Mouse (Mus musculus) kidney, postnatal 25 days (tissue): ENCODE data around the gene Stk10.
"Not testable (repeated sequence)": the region's sequence is repeated elsewhere in the genome, so short reads cannot be mapped to it uniquely, and the experiment has no call there.

Source experiments
- DNase-seq, 2 experiments: peaks; one replicate each; pipeline ENCODE4 v3.0.0; 2021; ENCODE audit warnings: mixed read lengths in 2 of 2

Stk10 gene

DNA sequence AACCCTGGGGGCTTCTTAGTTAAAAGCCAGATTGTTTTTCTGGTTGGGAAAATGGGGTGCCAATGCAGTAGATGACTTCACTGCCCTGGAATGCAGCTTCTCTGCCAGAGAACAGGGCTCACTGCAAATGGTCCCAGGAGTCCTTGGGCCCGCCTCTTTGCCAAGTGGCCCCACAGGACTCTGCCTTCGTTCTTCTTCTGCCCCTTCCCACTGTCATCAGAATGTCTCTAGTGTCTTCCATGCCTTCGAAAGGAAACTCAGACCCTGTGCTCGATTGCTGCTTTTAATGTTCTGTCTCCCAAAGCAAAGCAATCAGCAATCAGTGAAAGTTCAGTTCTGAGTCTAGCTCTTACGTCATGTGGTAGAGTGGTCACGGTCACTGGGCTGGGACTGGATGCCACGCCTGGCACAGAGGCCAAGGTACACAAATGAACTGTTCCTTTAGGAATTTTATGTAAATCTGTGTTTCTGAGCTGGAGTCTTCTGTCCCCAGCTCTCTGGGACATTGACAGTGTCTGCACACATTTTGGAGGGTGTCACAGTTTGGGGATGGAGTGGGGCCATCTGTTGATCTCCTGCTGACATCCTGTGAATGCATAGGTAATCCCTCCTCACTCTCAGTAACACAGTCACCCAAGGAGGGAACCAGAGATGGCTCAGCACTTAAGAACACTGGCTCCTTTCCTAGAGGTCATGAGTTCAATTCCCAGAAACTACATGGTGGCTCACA, 72.2 kb downstream of the Stk10 start:
- DNase-seq: peak; percentile 75 to 80

DNA sequence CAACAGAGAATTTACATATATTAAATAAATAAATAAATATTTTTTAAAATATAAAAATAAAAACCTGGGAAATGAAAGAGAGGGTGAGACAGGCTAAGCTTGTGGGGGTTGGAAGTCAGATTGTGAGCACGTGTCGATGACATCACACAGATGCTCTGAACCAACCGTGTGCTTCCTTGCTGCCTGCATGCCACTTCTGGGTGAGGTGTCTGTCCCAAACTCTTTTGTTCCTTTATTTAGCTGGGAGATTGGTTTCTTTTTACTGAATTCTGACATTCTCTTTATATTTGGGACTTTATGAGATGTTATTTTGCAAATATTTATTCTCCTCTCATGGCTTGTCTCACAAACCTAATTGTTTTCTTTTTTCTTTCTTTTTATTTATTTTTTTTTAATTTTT, 72.8 kb downstream of the Stk10 start:
- DNase-seq: no peak

DNA sequence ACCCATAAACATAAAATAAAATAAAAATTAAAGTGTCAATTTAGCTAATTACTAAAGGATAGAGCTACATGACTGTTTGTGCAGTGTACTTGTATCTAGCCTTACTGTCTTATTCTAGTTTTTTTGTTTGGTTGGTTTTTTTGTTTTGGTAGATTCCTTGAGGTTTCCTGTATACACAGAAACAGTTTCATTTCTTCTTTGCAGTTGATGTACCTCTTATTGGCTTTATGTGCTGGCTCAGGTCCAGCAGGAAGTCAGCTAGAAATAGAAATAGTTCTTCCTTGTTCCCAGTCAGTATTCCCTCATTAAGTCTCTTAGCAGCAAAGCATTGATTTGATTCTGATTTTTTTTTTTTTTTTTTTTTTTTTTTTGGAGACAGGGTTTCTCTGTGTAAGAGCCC, 74.2 kb downstream of the Stk10 start:
- DNase-seq: peak; percentile 65 to 69

DNA sequence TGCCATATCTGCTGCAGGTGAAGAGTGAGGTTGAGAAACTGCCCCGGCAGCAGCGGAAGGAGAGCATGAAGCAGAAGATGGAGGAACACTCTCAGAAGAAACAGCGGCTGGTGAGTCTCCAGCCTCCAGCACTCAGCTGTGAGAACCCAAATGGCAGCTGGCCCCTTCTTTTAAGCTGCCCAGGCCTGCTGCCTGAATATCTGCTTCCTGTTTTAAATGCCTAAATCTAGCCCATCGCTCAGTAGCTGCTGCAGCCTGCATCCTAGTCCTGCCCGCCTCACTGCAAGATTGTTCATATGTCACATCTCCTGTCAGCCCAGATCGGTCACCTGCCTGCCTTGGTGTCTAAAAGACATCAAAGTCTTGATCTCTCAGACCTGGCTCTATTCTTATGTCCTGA, 77.5 kb downstream of the Stk10 start:
- no peak for DNase-seq

DNA sequence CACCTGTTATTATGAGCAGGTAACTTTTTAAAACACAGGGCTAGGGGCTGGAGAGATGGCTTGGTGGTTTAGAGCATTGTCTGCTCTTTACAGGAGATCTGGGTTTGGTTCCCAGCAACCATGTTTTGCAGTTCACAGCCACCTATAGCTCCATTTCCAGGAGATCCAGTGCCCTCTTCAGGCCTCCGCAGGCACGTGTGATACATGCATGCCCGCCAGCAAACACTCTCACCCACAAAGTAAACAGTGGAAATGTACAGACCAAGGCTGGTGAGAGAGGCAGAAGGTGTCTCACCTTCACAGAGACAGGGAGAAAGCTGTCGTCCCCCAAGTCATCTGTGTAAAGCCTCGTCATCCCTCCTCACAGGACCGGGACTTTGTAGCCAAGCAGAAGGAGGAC, 79.2 kb downstream of the Stk10 start:
- DNase-seq: no peak

DNA sequence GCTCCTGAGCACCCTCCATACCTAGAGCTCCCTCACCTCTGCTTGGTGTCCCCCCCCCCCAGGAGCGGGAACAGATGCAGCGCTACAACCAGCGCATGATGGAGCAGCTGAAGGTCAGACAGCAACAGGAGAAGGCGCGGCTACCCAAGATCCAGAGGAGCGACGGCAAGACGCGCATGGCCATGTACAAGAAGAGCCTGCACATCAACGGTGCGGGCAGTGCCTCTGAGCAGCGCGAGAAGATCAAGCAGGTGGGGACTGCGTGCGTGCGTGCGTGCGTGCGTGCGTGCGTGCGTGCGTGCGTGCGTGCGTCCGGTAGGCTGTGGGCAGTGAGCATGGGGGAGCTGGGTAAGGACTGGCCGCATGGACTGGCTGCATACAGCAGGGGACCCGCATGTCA, 81.4 kb downstream of the Stk10 start:
- DNase-seq: no peak

DNA sequence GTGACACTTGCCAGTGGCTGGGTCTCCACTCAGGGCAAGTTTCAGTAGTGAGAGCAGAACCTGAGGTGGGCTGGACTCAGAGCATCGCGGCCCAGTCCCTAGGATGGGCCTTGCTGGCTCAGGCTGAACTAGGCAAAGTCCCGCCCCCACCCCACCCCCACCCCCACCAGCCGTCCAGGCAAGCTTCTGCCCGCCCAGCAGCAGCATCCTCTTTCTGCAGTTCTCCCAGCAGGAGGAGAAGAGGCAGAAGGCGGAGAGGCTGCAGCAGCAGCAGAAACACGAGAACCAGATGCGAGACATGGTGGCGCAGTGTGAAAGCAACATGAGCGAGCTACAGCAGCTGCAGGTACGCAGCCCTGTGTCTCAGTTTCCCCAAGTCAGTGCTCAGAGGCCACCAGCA, 82.5 kb downstream of the Stk10 start:
- DNase-seq: no peak

DNA sequence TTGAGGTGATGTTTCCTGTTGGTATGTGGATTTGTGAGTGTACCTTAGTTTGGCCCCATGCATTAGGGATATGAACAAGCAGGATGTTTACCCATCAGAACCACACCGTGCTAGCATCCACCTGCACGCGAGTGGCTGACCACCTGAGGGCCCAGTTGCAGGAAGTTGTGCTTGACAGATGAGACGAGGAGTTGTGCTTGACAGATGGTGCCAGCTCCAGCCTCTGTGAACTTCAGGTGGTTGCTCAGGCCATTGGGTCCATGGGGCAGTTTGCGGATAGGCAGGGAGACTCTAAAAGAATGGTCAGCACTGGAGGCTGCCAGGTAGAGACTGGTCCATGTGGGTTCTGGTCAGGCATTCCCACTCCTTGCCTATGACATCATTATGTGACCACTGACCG, 83.0 kb downstream of the Stk10 start:
- DNase-seq: no peak

DNA sequence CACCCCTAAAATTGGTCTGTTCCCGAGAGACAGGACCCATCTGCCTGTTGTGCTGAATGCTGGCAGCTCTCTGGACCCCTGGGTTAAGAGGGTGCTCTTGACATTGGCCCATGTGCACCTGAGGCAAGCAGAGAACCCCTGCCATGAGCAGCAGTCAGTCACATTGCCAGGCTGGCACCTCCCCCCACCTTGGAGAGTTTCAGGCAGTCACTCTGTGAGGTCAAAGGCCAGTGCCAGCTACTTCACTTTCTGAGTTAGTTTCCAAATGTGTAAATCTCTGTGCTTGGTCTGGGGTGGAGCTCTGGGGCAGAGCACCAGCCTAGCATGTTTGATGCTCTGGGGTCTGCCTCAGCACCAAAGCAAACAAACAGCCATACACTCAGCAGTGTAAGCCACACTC, 84.9 kb downstream of the Stk10 start:
- peak; percentile 66 to 81 for DNase-seq

DNA sequence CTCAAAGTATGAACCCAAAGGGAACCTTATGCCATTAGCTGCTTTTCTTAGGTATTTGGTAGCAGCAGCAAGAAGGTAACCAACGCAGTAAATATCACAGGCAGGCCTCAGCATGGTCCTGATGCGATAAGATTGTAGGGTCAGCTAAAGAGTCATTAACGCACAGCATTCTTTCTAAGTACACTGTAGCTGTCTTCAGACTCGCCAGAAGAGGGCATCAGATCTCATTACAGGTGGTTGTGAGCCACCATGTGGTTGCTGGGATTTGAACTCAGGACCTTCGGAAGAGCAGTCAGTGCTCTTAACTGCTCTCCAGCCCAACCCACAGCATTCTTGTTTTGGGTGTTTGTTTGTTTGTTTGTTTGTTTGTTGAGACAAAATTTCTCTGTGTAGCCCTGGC, 85.5 kb downstream of the Stk10 start:
- not testable (repeated sequence) for DNase-seq

DNA sequence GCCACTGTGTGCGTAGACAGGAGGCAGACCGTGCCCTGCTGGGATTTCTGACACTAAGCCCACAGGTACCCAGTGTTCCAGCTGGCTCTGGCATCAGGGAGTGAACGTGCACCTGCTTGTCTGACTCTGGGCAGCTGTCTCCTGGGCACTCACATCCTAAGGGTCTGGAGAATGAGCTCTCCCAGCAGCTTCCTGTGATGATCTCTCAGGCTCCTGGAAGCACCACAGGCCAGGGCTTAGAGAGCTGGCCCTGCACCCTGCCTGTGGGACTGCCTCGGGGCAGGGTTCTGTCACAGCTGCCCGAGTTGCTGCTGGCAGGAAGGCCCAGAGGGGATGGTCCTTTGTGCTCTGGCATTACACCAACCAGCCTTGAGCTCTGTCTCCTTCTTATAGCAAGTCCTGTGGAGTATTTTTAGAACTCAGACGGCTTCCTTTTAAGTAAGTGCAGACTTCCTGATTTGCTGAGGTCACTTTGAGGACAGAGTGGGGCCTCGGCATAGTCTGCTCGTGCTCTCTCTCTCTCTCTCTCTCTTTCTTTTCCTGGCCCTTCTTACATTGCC, 86.2 kb downstream of the Stk10 start:
- DNase-seq: peak; percentile 67 to 86

DNA sequence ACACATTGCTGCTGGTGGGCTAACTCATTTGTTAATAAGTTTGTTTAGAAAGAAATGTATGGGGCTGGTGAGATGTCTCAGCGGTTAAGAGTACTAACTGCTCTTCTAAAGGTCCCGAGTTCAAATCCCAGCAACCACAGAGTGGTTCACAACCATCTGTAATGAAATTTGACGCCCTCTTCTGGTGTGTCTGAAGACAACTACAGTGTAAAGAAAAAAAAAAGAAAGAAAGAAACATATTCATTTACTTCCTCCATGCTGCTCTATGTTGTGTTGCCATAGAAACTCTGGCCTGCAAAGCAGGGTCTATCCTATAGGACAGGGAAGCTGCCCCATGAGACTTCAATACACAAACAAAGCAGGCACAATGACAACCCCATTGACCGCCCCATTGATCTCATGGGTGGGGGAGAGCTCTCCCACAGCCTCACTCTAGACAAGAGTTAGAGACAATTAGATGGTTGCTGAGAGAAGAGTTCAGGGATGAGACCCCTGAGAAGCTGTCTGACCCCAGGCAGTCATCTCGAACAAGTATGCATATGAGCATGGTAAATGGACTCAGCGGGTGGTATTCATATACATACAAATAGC, 86.9 kb downstream of the Stk10 start:
- DNase-seq: no peak

DNA sequence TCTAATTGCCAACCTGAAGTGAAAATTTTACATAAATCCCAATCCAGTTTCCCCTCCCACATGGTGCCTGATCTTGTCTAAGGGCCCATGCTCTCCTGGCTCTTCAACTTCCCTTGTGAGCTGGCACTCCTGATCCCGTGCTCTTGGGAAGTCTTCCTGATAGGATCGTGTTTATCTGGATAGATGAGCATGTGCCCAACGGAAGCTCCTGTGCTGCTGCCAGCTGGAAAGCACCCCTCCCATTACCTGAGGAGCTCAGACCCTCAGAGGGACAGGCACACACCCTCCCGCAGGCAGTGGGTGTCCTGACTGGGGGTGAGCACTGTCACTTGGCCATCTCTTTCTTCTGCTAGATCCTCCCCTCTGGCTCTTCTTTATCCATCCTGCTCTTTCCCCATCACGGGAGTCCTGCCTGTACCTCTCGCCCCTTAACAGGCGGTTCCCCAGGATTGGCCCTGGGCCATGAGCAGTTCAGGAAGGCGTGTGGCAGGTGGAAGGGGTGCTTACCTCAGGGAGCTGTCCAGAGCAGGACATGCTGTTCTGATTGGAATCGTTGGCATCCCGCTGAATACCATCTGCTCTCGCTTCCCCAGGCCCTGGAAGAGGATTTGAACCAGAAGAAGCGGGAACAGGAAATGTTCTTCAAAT, 88.8 kb downstream of the Stk10 start:
- peak in 1 of 2 experiments; percentile 71 for DNase-seq

DNA sequence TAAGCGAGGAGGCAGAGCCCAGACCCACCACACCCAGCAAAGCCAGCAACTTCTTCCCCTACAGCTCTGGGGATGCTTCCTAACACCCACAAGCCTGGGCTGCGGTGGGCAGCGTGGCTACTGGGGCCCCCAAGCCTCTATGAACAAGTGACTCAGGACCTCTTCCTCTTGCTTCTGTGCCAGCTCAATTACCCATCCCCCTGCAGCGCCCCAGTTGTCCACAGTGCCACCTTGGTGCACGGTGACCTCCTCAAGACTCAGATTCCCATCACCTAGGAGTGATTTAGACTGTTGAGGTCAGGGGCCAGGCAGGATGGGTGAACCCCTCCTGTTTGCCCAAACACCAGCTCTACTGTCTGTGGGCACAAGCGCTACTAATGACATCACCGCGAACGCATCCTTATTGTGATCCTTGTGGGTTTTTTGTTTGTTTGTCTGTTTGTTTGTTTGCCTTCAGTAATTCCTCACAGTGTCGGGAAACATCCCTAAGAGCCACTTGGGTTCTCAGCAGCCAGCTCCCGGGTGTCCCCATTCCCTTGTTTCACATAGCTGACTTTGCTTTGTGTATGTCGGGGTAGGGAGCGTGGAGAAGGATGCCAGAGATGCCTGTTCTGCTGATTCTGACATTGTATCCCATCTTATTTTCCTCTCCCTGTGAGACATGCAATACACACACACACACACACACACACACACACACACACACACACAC, 89.5 kb downstream of the Stk10 start:
- no peak for DNase-seq

DNA sequence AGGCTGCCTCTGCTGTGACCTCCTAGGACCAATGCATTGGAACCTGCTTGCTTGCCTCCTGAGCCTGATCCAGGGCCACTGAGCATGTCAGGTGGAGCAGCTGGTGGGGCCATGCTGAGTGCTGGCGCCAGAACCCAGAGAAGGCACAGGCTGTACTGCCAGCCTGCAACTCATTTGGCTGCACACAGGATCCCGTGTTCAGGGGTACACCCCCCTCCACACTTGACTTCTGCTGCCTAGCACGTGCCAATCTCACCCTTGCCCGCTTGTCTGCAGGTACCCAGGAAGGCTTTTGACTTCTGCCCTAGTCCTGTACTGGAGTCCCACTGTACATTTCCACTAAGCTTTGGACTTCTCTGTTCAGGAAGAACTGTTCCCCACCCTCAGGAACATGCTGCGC, 90.1 kb downstream of the Stk10 start:
- DNase-seq: peak; percentile 55 to 92

DNA sequence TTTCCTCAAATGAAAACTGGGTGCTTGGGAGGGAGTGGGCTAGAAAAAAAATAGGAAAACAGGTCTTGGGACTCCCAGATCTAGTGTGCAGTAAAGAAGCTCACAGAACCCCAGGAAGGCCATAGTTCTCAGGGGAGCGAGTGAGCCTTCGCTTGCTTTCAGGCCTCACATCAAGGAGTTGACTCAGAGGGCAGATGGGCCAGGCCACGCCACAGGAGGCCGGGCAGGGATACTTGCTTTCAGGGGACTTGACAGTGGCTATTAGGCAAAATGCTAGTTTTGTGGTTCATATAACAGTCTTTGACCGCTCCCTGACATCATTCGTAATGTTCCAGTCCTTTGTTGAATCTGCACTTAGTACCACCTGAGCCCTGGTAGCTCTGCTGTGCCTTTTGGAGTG, 90.8 kb downstream of the Stk10 start:
- no peak for DNase-seq

DNA sequence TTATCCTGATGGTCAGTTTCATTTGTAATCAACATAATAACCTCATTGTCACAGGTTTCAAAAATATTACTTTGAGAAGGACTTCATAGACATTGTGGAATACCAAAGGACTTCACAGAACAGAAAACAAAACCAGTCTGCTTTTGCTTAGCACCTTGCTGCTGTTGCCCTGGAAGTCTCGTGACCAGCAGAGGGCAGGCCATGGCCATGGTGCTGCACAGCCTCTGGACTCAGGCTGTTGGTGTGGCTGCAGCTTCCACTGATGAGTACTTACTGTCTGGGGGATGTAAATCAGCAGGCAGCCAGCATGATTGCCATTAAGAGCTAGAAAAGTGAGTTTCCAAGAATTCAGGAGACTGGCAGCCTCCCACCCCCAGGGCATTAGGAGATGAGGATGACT, 92.6 kb downstream of the Stk10 start:
- peak; percentile 84 to 86 for DNase-seq

DNA sequence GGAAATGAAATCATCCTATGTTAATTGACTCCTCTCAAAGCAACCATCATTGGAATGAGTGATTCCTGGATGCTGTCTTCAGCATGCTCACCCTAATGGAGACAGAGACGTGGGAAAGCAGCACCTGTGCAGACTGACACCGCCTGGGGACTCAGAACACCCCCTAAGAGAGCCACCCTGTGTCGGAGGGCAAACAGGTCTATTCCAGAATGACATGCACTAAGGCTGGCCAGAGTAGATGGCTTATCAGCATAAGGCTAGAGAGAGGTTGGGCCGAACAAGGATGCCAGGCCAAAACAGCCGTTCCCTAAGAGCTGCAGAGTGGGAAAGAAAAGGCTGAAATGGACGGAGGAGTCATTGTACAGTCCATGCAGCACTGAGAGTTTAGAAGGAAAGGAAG, 93.0 kb downstream of the Stk10 start:
- DNase-seq: no peak

DNA sequence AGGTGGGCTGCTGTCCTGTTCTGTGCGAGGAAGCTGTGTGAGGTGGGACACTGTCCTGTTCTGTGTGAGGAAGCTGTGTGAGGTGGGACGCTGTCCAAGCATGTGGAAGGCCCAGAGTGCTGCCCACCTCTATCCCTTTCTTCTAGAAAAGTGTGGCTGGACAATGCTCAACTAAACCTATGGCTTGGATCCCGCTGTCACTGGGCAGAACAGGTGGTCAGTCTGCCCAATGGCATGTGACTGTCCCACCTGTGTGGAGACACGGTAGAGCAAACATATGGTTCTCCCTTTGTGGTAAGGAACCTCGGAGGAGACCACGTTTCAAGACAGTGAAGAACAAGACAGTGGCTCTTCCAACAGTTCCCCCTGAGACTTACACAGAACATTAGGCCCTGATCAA, 94.8 kb downstream of the Stk10 start:
- DNase-seq: no peak

DNA sequence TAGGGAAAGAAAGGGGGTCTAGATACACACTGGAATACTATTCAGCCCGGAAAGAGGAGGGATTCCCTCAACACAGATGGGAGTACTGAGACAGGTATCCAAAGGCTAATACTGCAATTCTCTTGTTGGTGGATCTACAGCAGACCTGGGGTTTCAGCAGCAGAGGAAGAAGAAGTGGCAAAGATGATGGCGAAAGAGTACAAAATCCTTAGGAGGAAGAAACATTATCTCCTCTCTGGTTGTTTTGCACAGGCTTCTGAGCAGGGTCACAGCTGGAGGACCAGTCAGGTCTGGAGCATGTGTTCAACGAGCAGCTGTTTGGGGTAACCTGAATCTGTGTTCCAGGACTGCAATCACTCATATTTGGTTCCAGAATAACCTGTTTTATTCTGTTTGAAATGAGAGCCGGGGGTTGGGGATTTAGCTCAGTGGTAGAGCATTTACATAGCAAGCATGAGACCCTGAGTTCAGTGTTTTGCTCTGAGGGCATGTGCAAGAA, 96.7 kb downstream of the Stk10 start:
- no peak for DNase-seq

DNA sequence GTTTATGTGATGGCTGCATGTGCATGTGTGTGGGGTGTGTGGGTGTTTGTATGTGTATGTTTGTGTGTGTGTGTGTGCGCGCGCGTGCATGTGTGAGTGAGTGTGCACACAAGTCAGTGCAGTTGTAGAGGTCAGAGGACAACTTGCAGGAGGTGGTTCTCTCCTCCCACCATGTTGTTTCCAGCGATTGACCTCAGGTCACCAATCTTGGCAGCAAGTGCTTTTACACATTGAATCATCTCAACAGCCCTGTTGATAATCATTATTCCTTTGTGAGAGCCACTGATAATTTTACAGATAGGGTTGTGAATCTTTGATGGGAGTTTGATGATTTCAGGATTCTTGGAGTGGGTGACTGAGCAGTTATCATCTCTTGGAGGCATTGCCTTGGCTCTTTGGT, 99.6 kb downstream of the Stk10 start:
- no peak for DNase-seq

DNA sequence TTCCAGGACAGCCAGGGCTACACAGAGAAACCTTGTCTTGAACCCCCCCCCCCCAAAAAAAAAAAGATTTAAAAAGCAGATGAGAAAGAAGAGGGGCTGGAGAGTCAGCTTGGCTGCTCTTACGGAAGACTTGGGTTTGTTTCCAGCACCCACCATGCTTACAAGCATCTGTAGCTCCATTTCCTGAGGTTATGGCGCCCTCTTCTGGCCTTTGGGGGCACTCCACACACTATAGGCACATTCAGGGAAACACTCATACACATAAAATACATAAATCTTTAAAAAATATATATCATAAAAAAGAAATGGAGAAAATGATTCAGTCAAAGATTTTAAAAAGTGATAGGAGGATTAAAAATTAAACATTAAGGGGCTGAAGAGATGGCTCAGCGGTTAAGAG, 100.4 kb downstream of the Stk10 start:
- no peak for DNase-seq

DNA sequence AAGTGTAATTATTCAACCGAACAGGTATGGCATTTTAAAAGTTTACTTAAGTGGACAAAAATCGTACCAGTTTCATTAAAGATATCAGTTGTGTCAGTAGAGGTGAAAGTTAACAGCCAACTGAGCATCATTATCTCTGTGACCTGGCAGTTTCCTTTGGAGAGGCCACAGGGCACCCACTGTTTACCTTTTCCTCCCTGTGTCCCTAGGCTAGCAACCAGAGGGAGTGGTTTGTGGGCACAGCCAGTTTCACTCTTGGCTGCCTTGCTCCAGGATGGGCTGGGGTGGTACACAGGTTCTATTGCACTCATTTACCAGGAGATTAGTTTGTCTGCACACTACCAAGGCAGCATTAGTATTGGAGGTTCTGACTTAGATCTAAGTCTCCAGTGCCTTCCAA, 101.0 kb downstream of the Stk10 start:
- DNase-seq: no peak
